Mouse (Mus musculus) natural killer cell, adult 2 months (primary cell): ENCODE data around the gene Spef1.

Experiments used
- DNase-seq, 2 experiments: peaks; one replicate each; pipeline ENCODE4 v3.0.0; 2022; ENCODE audit warnings: low spot score in 2 of 2

The Spef1 gene

GRCm38 (mm10) chr2:131124166-131124565 is 62.9 kb downstream of the Spef1 start:
- no peak for DNase-seq
